Mouse (Mus musculus) G1E (cell line): Measurements from ENCODE around the gene Agpat4.

ENCODE experiments used
- CTCF ChIP-seq: IDR thresholded peaks from 2 replicates; pipeline ENCODE4 v1.5.1; 2012; ENCODE audit warnings: low read depth, low read length, inconsistent platforms, mixed read lengths
- GATA1 ChIP-seq: IDR thresholded peaks from 2 replicates; pipeline ENCODE4 v1.6.1; 2012; ENCODE audit warnings: borderline replicate concordance, low read length, inconsistent platforms, mixed read lengths
- GATA2 ChIP-seq: IDR thresholded peaks from 2 replicates; pipeline ENCODE4 v1.6.1; 2012; ENCODE audit warnings: low read depth, low read length, inconsistent platforms, borderline replicate concordance
- POLR2AphosphoS5 ChIP-seq: IDR thresholded peaks from 2 replicates; pipeline ENCODE4 v1.6.1; 2012; ENCODE audit warnings: low read depth, low read length, inconsistent platforms; ENCODE audit not compliant: insufficient replicate concordance
- TAL1 ChIP-seq: conservative IDR thresholded peaks from 2 replicates; pipeline ENCODE4 v1.6.1; 2012; ENCODE audit warnings: low read depth, low read length, inconsistent platforms, mixed read lengths

GRCm38 (mm10) chr17:12199933-12200332 lies 81.4 kb downstream of the Agpat4 start:
- TF ChIP-seq TAL1 (no peak), CTCF (no peak), GATA1 (no peak), POLR2AphosphoS5 (no peak), GATA2 (no peak)
